In genomic region chr7:99295104-99295503, GRCm38 (mm10) we compare ENCODE assay signal across 12 mouse cellular contexts. TPM values are rescaled to one million over a fixed set of nuclear protein-coding genes. Genes with fewer than 3 reads are reported as not detected.
A peak's percentile ranks its signal among the peaks of the same experiment; 100 is the strongest.
DNase-seq lines count a peak whose midpoint lies in the region; ATAC-seq and TF ChIP-seq lines count a peak whose summit lies in the region.
"Had no signal": no experiment of that assay in that cellular context is flagged by ENCODE, and none has a peak within 500 bp of the region (broad histone marks: within the 10 kb centered on the region; RNA-seq: fewer than 3 reads in every experiment).

No protein-coding gene starts in this region.

- 59% methylated on average over 8 of the region's 8 CpGs for WGBS in forebrain, embryonic 15.5 days
- WGBS in forebrain, embryonic 12.5 days, result 63% methylated on average over 8 of the region's 8 CpGs
- 64% methylated on average over 8 of the region's 8 CpGs for WGBS in neural tube, embryonic 14.5 days
- WGBS in lung, adult 2 months, result 66% methylated on average over 8 of the region's 8 CpGs

- H3K4me1 ChIP-seq in forebrain, embryonic 15.5 days, result peaks cover 17% of the 10 kb centered on the region
- peaks cover 17% of the 10 kb centered on the region for H3K4me1 ChIP-seq in forebrain, embryonic 12.5 days
- H3K4me1 ChIP-seq in neural tube, embryonic 14.5 days (ENCODE audit: control insufficient read depth, insufficient read depth, low read length), result peaks cover 7% of the 10 kb centered on the region; the same call in 1 of the 2 replicates
- H3K4me1 ChIP-seq in lung, adult 2 months (ENCODE audit: control insufficient read depth, insufficient read depth, low read length), result peaks cover 7% of the 10 kb centered on the region

- TF ChIP-seq POLR2A in lung, adult 2 months (IDR thresholded peaks at IDR 0.05; ENCODE audit: borderline replicate concordance, extremely low read depth, low read depth, low read length), result no peak

- peaks cover 10% of the 10 kb centered on the region; the same call in 1 of the 2 replicates for H3K36me3 ChIP-seq in forebrain, embryonic 15.5 days
- peaks cover 17% of the 10 kb centered on the region for H3K36me3 ChIP-seq in forebrain, embryonic 12.5 days (replicated peaks)
- peaks cover 6% of the 10 kb centered on the region; the same call in 1 of the 2 replicates for H3K36me3 ChIP-seq in neural tube, embryonic 14.5 days (ENCODE audit: control insufficient read depth, insufficient read depth, low read length)

- H3K4me2 ChIP-seq in forebrain, embryonic 15.5 days (replicated peaks), result no peak overlapping the region
- no peak overlapping the region for H3K4me2 ChIP-seq in forebrain, embryonic 12.5 days
- H3K4me2 ChIP-seq in neural tube, embryonic 14.5 days (ENCODE audit: low read depth, low read length), result no peak overlapping the region

- H3K4me3 ChIP-seq in forebrain, embryonic 15.5 days, result no peak overlapping the region
- no peak overlapping the region for H3K4me3 ChIP-seq in forebrain, embryonic 12.5 days (replicated peaks)
- no peak overlapping the region for H3K4me3 ChIP-seq in neural tube, embryonic 14.5 days (ENCODE audit: low read depth, low read length)
- no peak overlapping the region for H3K4me3 ChIP-seq in lung, adult 2 months (replicated peaks; ENCODE audit: extremely low read depth, low read depth, low read length)

- DNase-seq in ovary, adult 18-20 months (ENCODE audit: low spot score), result peak; percentile 41
- DNase-seq in ovary, postnatal 10 days (ENCODE audit: low spot score), result no peak
- peak; percentile 56 for DNase-seq in gastrocnemius, postnatal 25 days
- no peak for DNase-seq in urinary bladder, postnatal 36 days (ENCODE audit: low spot score in 2 of 2)
- DNase-seq in lung, adult 2 months, result no peak
- DNase-seq: kidney, adult 8-10 months; lung, postnatal 4 days had no signal

- no peak overlapping the region for H3K9ac ChIP-seq in forebrain, embryonic 15.5 days (replicated peaks)
- no peak overlapping the region for H3K9ac ChIP-seq in forebrain, embryonic 12.5 days
- no peak overlapping the region for H3K9ac ChIP-seq in neural tube, embryonic 14.5 days (replicated peaks; ENCODE audit: low read depth, low read length)

- H3K9me3 ChIP-seq in forebrain, embryonic 15.5 days, result no peaks in the 10 kb centered on the region
- H3K9me3 ChIP-seq in forebrain, embryonic 12.5 days, result no peaks in the 10 kb centered on the region
- no peaks in the 10 kb centered on the region for H3K9me3 ChIP-seq in neural tube, embryonic 14.5 days (ENCODE audit: control insufficient read depth, low read length)

- no peak for ATAC-seq in forebrain, embryonic 15.5 days (replicated peaks)
- no peak for ATAC-seq in forebrain, embryonic 12.5 days (ENCODE audit: low FRiP score)
- ATAC-seq in neural tube, embryonic 14.5 days (ENCODE audit: low read depth), result 0 out of 2 replicates have a peak, but pooled peaks have one; percentile 21

- H3K27me3 ChIP-seq in forebrain, embryonic 15.5 days, result no peaks in the 10 kb centered on the region
- H3K27me3 ChIP-seq in forebrain, embryonic 12.5 days, result no peaks in the 10 kb centered on the region
- no peaks in the 10 kb centered on the region for H3K27me3 ChIP-seq in neural tube, embryonic 14.5 days (ENCODE audit: control insufficient read depth, insufficient read depth, low read length)

- 0 out of 2 replicates have a peak overlapping the region, but pooled peaks have one; percentile 24 for H3K27ac ChIP-seq in forebrain, embryonic 15.5 days (replicated peaks)
- no peak overlapping the region for H3K27ac ChIP-seq in forebrain, embryonic 12.5 days
- H3K27ac ChIP-seq in neural tube, embryonic 14.5 days (ENCODE audit: low read depth, low read length), result peak overlapping the region; percentile 36; the same call in 1 of the 2 replicates

- no peak for TF ChIP-seq CTCF in lung, adult 2 months (IDR thresholded peaks at IDR 0.05; ENCODE audit: insufficient read depth, low read length)

RNA-seq across cellular contexts. Expression of gene Map6, which starts 27.9 kb away (rescaled TPM):
- polyA plus RNA-seq in forebrain, embryonic 15.5 days (2015; fragmentation: Nextera tagmentation; extraction: Ambion mirVana), result 77.8 and 80.9 TPM in 2 replicates
- polyA plus RNA-seq in forebrain, embryonic 12.5 days (2016; fragmentation: Nextera tagmentation; extraction: Ambion mirVana), result 63.5 and 65.1 TPM in 2 replicates
- 1 to 10 TPM; 3.1 to 3.4 TPM for total RNA-seq in gastrocnemius, postnatal 25 days (2021)
- 118 and 140 TPM in 2 replicates for polyA plus RNA-seq in neural tube, embryonic 14.5 days (2014; fragmentation: Nextera tagmentation; extraction: Ambion mirVana)
- 24.2 and 25.4 TPM in 2 replicates for polyA plus RNA-seq in lung, adult 2 months (2012; rRNA removed)

RNA-seq across cellular contexts. Expression of gene Mogat2, which starts 56.7 kb away (rescaled TPM):
- polyA plus RNA-seq in forebrain, embryonic 15.5 days (2015; fragmentation: Nextera tagmentation; extraction: Ambion mirVana), result 1.2 and 1.7 TPM in 2 replicates
- 4.5 and 4.8 TPM in 2 replicates for polyA plus RNA-seq in forebrain, embryonic 12.5 days (2016; fragmentation: Nextera tagmentation; extraction: Ambion mirVana)
- not detected for total RNA-seq in gastrocnemius, postnatal 25 days (2021)
- polyA plus RNA-seq in neural tube, embryonic 14.5 days (2014; fragmentation: Nextera tagmentation; extraction: Ambion mirVana), result 0.92 and 2.2 TPM in 2 replicates
- polyA plus RNA-seq in lung, adult 2 months (2012; rRNA removed), result 1.1 and 3.1 TPM in 2 replicates
- total RNA-seq: left cerebral cortex, postnatal 14 days; neutrophil, adult 5-6 weeks had no signal

RNA-seq across cellular contexts. Expression of gene Serpinh1, which starts 57.9 kb away (rescaled TPM):
- 210 and 215 TPM in 2 replicates for polyA plus RNA-seq in forebrain, embryonic 15.5 days (2015; fragmentation: Nextera tagmentation; extraction: Ambion mirVana)
- polyA plus RNA-seq in forebrain, embryonic 12.5 days (2016; fragmentation: Nextera tagmentation; extraction: Ambion mirVana), result 425 and 501 TPM in 2 replicates
- total RNA-seq in gastrocnemius, postnatal 25 days (2021), result 100 to 1,000 TPM; 123 to 166 TPM
- 38.7 and 139 TPM in 2 replicates for polyA plus RNA-seq in neural tube, embryonic 14.5 days (2014; fragmentation: Nextera tagmentation; extraction: Ambion mirVana)
- 364 and 388 TPM in 2 replicates for polyA plus RNA-seq in lung, adult 2 months (2012; rRNA removed)

Comparison
In these comparisons a context has a peak if more than half of its experiments do, and no peak if none do; other contexts are left out.
1. DNase-seq: peak in ovary, adult 18-20 months (single experiment) and gastrocnemius, postnatal 25 days (single experiment); none in ovary, postnatal 10 days (single experiment), urinary bladder, postnatal 36 days (0 of 2) and lung, adult 2 months (single experiment).